Mouse (Mus musculus) neural tube, embryonic 11.5 days (tissue): ENCODE measurements around the gene Hoxa1. TPM values are rescaled to one million over a fixed set of nuclear protein-coding genes. Genes with fewer than 3 reads are reported as not detected.
A peak's percentile ranks its signal among the peaks of the same experiment; 100 is the strongest.

Experiments used
- ATAC-seq: fragments of 200-750 bp; cut with Nextera tagmentation; 2 replicates; pipeline ENCODE4 v1.8.0; 2017; ENCODE audit warnings: moderate number of reproducible peaks, mild to moderate bottlenecking, moderate TSS enrichment, moderate library complexity; ENCODE audit not compliant: insufficient read depth, low FRiP score, low TSS enrichment
- DNase-seq: peaks from one replicate; pipeline ENCODE4 v3.0.0-alpha.2; 2015; ENCODE audit warnings: low spot score
- H3K27ac ChIP-seq: fragments of 300-500 bp; sonication (generic); 2 replicates; pipeline ENCODE4 v1.5.1; 2014; ENCODE audit warnings: low read depth, mild to moderate bottlenecking, low read length
- H3K27me3 ChIP-seq: fragments of 300-500 bp; sonication (generic); 2 replicates; pipeline ENCODE4 v1.6.1; 2014; ENCODE audit warnings: mild to moderate bottlenecking, low read length, mixed read lengths; ENCODE audit not compliant: control insufficient read depth, insufficient read depth
- H3K36me3 ChIP-seq: fragments of 300-500 bp; sonication (generic); 2 replicates; pipeline ENCODE4 v1.6.1; 2014; ENCODE audit warnings: mild to moderate bottlenecking, low read length, moderate library complexity, mixed read lengths; ENCODE audit not compliant: control insufficient read depth, insufficient read depth
- H3K4me1 ChIP-seq: fragments of 300-500 bp; sonication (generic); 2 replicates; pipeline ENCODE4 v1.6.1; 2014; ENCODE audit warnings: low read length, mixed read lengths; ENCODE audit not compliant: control insufficient read depth, insufficient read depth
- H3K4me2 ChIP-seq: fragments of 300-500 bp; sonication (generic); 2 replicates; pipeline ENCODE4 v1.6.1; 2014; ENCODE audit warnings: low read depth, mild to moderate bottlenecking, moderate library complexity
- H3K4me3 ChIP-seq: fragments of 300-500 bp; sonication (generic); 2 replicates; pipeline ENCODE4 v1.5.1; 2014; ENCODE audit warnings: low read depth, low read length
- H3K9ac ChIP-seq: fragments of 300-500 bp; sonication (generic); 2 replicates; pipeline ENCODE4 v1.6.1; 2014; ENCODE audit warnings: mild to moderate bottlenecking, low read length
- H3K9me3 ChIP-seq: fragments of 300-500 bp; sonication (generic); 2 replicates; pipeline ENCODE4 v1.6.1; 2016; ENCODE audit warnings: low read length; ENCODE audit not compliant: control insufficient read depth
- WGBS: fragments of 180-500 bp; shearing (Covaris S2); extraction: QIAGEN DNeasy Blood & Tissue Kit; methylation state at CpG from one replicate; pipeline ENCODE4 v1.1.7; 2014; 5-methylcytosine and 5-hydroxymethylcytosine counted together
- polyA plus RNA-seq: library from polyadenylated mRNA; unstranded; fragments of >200 nt; fragmentation: Nextera tagmentation; extraction: Ambion mirVana; gene quantifications from 2 replicates; pipeline ENCODE4 v1.2.1, GENCODE M21; 2014

Hoxa1 gene
- polyA plus RNA-seq, 1 experiment from 2014 or later, result 9.3 TPM

DNA sequence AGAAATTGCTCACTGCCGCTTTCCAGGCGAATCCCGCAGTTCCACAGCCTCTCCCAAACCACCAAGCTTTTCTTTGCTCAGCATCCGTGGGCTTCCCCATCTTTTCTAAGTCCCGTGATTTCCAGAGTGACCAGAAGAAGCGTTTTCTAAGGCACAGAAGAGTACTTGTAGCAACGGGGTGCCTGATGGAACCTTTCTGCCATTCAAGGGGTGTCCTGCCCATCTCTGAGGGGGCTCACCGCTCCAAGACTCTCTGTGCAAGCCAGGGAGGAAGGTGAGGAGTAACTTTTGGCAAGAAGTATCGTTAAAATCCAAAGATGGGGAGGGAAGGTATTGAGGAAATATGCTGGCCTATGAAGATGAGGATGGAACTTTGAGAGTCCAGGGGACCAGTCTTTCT lies 19.7 kb upstream of the Hoxa1 start:
- Histone ChIP-seq H3K27ac (peak overlapping the region; percentile 100), H3K9me3 (no peaks in the 10 kb centered on the region), H3K27me3 (no peaks in the 10 kb centered on the region), H3K4me2 (peak overlapping the region; percentile 78), H3K36me3 (no peaks in the 10 kb centered on the region), H3K9ac (peak overlapping the region; percentile 99), H3K4me3 (peak overlapping the region; percentile 91), H3K4me1 (peaks cover 51% of the 10 kb centered on the region)
- DNase-seq, result peak; percentile 54
- no peak for ATAC-seq
- WGBS, result 1% methylated on average over 9 of the region's 9 CpGs

GRCm38 (mm10) chr6:52177061-52177735 lies 19.1 kb upstream of the Hoxa1 start, which contains the start of gene 5730596B20Rik:
Gene 5730596B20Rik, plus strand, starts transcription at chr6:52177498.
- Histone ChIP-seq H3K27me3 (no peaks in the 10 kb centered on the region), H3K4me3 (peak within 1 kb of the TSS; percentile 91), H3K4me2 (peak within 1 kb of the TSS; percentile 78), H3K27ac (peak within 1 kb of the TSS; percentile 100), H3K9me3 (no peaks in the 10 kb centered on the region), H3K4me1 (peaks cover 48% of the 10 kb centered on the region), H3K9ac (peak within 1 kb of the TSS; percentile 99), H3K36me3 (peaks cover 1% of the 10 kb centered on the region; the same call in 1 of the 2 replicates)
- DNase-seq, result peak; percentile 84
- under 1% methylated on average over 36 of the region's 36 CpGs for WGBS
- ATAC-seq, result peak; percentile 22; the same call in 1 of the 2 replicates

DNA sequence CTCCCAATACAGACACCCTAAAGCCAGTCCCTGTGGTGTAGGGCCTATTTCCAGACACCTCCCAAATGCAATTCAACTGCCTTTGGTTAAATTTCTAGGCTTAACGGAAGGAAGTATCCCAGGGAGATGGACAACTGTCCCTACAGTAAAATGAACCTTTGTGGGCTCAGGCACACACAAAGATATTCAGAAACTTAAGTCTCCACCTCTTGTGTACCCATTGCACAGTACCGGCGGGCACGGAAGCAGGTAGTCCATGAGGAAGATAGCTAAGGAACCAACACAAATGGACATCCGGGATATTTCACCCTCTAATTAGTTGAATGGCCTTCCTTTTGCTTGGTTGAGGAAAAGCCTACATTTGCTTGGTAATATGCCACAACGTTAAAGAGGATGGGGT lies 18.3 kb upstream of the Hoxa1 start:
- Histone ChIP-seq H3K4me3 (peak overlapping the region; percentile 91), H3K27me3 (no peaks in the 10 kb centered on the region), H3K4me1 (peaks cover 48% of the 10 kb centered on the region), H3K9me3 (no peaks in the 10 kb centered on the region), H3K9ac (peak overlapping the region; percentile 99), H3K4me2 (peak overlapping the region; percentile 78), H3K27ac (peak overlapping the region; percentile 100), H3K36me3 (peaks cover 3% of the 10 kb centered on the region; the same call in 1 of the 2 replicates)
- 1% methylated on average over 6 of the region's 6 CpGs for WGBS
- DNase-seq (peak; percentile 66), ATAC-seq (no peak)

GRCm38 (mm10) chr6:52175864-52176263 lies 17.7 kb upstream of the Hoxa1 start:
- Histone ChIP-seq H3K9me3 (no peaks in the 10 kb centered on the region), H3K27me3 (no peaks in the 10 kb centered on the region), H3K4me1 (peaks cover 48% of the 10 kb centered on the region), H3K36me3 (peaks cover 3% of the 10 kb centered on the region; the same call in 1 of the 2 replicates), H3K9ac (peak overlapping the region; percentile 99), H3K4me2 (peak overlapping the region; percentile 78), H3K4me3 (peak overlapping the region; percentile 91), H3K27ac (peak overlapping the region; percentile 100)
- DNase-seq (peak; percentile 89), ATAC-seq (peak; percentile 32)
- WGBS, result under 1% methylated on average over 14 of the region's 35 CpGs

GRCm38 (mm10) chr6:52174968-52175751 lies 17.0 kb upstream of the Hoxa1 start:
- Histone ChIP-seq H3K36me3 (peaks cover 3% of the 10 kb centered on the region), H3K9me3 (no peaks in the 10 kb centered on the region), H3K4me2 (peak overlapping the region; percentile 78), H3K4me3 (peak overlapping the region; percentile 91), H3K27me3 (no peaks in the 10 kb centered on the region), H3K27ac (peak overlapping the region; percentile 100), H3K4me1 (peaks cover 48% of the 10 kb centered on the region), H3K9ac (peak overlapping the region; percentile 99)
- ATAC-seq (peak; percentile 63), DNase-seq (peak; percentile 91)
- WGBS, result under 1% methylated on average over 40 of the region's 41 CpGs

DNA sequence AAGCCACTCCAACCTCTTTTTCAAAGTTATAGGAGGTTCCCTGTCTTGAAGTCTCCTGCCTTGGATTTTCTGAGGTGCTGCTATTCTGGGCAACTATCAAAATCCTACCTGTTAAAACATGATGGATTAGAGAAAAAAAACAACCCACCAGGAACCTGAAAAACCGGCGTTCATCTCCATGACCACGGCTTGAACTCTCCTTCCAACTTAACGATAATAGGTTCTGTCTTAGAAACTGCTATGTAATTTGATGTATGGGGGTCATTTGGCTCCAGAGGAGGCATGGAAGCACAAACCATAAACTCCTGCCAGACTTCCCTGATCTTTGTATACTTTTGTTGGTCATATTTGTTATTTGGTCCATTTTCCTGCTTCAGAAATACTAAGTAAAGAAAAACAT lies 15.5 kb upstream of the Hoxa1 start:
- DNase-seq, result peak; percentile 41
- Histone ChIP-seq H3K4me3 (peak overlapping the region; percentile 91), H3K4me2 (peak overlapping the region; percentile 78), H3K9ac (peak overlapping the region; percentile 32), H3K27ac (peak overlapping the region; percentile 100), H3K4me1 (peaks cover 52% of the 10 kb centered on the region), H3K36me3 (peaks cover 8% of the 10 kb centered on the region), H3K27me3 (no peaks in the 10 kb centered on the region), H3K9me3 (no peaks in the 10 kb centered on the region)
- 0% methylated on average over 4 of the region's 4 CpGs for WGBS
- ATAC-seq, result no peak

DNA sequence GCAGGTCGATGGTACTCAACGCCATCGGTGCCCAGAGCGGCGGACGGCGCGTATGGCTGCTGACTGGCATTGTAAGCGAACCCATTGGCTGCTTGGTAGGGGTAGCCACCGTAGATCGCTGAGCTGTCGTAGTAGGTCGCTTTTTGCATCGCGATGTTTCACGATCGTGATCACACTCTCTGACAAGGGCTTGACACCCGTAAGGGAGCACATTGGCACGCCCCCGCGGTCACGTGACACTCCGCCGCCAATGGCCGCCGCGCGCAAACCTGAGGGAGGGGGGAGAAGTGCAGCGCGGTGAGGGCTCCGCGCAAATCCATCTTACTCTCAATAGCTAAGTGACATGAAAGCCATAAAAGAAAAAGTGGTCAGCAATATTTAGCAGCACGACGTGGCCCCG lies 14.4 kb upstream of the Hoxa1 start:
- H3K27me3 ChIP-seq, result no peaks in the 10 kb centered on the region
- peaks cover 62% of the 10 kb centered on the region for H3K4me1 ChIP-seq
- no peaks in the 10 kb centered on the region for H3K9me3 ChIP-seq
- under 1% methylated on average over 35 of the region's 35 CpGs for WGBS
- H3K4me3 ChIP-seq, result peak overlapping the region; percentile 91
- peaks cover 8% of the 10 kb centered on the region for H3K36me3 ChIP-seq
- H3K27ac ChIP-seq, result peak overlapping the region; percentile 100
- ATAC-seq, result peak; percentile 71
- H3K4me2 ChIP-seq, result peak overlapping the region; percentile 78
- peak overlapping the region; percentile 99 for H3K9ac ChIP-seq
- DNase-seq, result peak; percentile 98

GRCm38 (mm10) chr6:52171938-52172337 lies 13.8 kb upstream of the Hoxa1 start:
- DNase-seq, result peak; percentile 53
- Histone ChIP-seq H3K27me3 (no peaks in the 10 kb centered on the region), H3K9ac (peak overlapping the region; percentile 99), H3K4me1 (peaks cover 65% of the 10 kb centered on the region), H3K9me3 (no peaks in the 10 kb centered on the region), H3K27ac (peak overlapping the region; percentile 100), H3K36me3 (peaks cover 8% of the 10 kb centered on the region), H3K4me2 (peak overlapping the region; percentile 78), H3K4me3 (peak overlapping the region; percentile 91)
- 4% methylated on average over 7 of the region's 7 CpGs for WGBS
- ATAC-seq, result no peak
